Mouse (Mus musculus): Measurements from ENCODE around the gene Pgghg.

GRCm38 (mm10) chr7:140894611-140895010 is 46.6 kb upstream of the Pgghg start:
- no peak for TF ChIP-seq CTCF (IDR thresholded peaks at IDR 0.05; ENCODE audit: low read depth, low read length)
- TF ChIP-seq GATA1 (IDR thresholded peaks at IDR 0.05; ENCODE audit: borderline replicate concordance, low read length): no peak

Data from G1E (cell line).